Mouse (Mus musculus): Measurements from ENCODE around the gene Unc80.

The Unc80 gene

DNA sequence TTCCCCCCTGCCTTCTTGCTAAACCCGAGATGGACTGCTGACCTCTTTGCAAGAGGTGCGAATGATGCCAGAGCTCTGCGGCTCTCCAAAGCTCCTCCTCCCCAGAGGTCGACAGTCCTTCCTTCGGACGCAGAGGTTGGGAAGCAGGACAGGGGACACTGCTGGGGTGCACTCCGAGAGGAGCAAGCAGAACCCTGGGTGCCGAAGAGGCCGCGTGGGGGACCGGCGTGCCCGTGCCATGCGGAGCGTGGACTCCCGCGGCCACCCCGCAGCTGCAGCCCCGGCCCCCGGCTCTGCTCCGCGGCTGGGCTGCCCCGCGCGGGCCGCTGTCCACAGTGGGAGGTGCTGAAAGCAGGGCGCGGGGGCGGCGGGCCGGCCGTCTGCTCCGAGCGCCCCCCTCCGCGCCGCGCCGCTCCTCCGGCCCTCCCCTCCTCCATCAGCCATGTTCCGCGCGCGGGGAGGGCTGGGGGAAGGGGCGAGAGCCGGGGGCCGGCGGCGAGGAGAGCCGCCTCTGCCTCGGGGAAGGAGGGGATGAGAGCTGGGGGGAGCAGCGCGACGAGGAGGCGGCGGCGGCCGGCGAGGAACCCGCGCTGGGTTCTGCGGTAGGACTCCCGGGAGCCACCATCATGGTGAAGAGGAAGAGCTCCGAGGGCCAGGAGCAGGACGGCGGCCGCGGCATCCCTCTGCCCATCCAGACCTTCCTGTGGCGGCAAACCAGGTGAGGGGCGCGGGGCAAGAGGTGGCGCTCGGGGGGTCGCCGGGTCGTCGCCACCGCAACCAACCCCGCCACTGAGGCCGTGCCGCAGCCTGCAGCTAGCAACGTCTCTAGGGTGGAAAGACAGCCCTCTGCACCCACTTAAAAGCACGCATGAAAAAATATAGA, at the start of gene Unc80:
Gene Unc80 (plus strand): TSS at position 547 of the 883 bp plus-strand sequence.
- in situ Hi-C loops (cut with MboI, MseI): no loop called here

DNA sequence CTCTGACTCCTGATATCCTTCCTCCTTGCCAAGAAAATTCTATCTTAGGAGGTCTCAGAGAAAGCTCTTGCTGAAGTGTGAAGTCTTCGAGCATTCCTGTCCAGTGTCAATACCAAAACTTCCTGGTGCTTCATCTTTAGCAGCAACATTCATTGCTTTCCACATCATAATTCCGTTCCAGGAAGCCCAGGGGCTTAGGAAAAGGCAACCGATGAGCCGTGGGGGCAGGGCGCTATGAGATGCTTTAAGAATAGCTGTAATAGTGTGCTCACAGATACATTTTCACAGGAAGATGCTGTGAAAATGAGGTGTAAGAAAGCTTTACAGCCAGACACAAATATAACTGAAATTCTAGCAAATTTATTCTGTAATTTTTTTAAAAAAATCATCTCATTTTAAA, 42.1 kb upstream of the Unc80 start:
- in situ Hi-C loops (cut with MboI, MseI): no loop called here

DNA sequence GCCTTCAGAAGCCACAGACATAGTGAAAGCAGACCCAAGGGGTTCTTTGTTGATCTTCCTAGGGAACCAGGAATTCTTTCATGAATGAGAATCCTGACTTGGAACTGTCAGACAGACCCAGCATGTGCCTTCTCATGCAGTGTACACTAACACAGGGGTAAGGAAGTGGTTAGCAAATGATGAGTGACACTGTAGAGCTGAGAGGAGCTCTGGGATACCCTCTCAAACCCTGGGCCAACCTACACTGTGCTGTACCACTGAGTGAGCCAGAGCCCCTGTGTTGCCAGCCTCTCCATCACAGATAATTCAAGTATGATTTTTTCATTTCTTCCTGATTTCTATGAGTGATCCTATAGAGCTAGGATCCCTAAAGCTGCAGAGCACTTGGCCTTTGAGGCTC, 37.2 kb upstream of the Unc80 start:
- in situ Hi-C loops (cut with MboI, MseI): no loop called here

GRCm38 (mm10) chr1:66431472-66431871, 36.7 kb upstream of the Unc80 start:
- in situ Hi-C loops (cut with MboI, MseI): no loop called here

DNA sequence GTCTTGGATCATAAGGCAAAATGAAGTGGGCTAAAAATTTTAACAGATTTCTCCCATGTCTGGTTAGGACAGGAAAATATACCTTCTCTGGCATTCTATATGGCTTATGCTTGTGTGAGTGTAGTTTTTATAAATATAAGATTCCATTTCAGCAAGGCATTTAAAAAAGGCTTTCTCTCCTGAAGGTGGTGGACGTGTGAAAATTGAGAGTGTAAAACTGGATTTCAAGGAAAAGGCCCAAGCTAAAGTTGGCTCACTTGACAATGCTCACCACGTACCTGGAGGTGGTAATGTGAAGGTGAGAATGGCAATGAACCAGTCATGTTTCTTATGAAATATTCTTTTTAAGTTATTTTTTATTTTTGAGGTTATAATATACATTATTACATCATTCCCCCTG, 30.1 kb upstream of the Unc80 start:
- in situ Hi-C loops (cut with MboI, MseI): no loop called here

DNA sequence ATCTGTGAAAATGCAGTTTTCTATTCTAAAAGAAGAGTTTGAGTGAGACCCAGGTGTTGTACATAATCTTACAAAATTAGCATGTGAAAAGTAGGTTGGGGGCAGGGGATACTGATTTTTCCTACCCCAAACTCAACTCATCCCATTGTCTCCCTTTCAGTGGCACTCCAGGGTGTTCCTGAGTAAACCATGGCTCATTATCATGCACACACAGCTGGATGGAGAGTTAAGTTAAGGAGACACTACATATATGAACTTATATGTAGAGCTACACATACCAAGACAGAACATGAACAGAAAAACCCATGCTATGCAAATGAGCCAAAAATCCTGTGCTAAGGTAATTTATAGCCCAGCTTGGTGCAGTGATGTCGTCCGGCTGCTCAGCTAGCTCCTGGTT, 25.2 kb upstream of the Unc80 start:
- in situ Hi-C loops (cut with MboI, MseI): no loop called here

DNA sequence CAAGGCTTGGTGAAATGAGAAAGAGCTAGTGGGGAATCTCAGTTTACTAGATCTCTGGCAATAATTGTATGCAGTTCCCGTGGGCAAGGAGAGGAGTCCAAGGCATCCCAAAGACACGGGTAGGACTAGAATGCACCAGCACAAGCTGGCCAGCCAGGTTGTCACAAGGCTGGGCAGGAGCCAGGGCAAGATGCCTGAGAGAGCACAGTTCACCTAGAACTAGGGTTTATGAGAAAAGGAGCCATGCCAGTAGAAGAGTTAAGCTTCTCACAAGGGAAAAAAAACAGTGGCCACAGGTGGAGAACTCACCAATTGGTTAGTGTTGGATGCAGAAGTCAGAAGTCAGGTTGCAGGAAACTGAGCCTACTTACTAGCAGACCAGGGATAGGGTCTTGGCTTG, 18.7 kb upstream of the Unc80 start:
- in situ Hi-C loops (cut with MboI, MseI): no loop called here

DNA sequence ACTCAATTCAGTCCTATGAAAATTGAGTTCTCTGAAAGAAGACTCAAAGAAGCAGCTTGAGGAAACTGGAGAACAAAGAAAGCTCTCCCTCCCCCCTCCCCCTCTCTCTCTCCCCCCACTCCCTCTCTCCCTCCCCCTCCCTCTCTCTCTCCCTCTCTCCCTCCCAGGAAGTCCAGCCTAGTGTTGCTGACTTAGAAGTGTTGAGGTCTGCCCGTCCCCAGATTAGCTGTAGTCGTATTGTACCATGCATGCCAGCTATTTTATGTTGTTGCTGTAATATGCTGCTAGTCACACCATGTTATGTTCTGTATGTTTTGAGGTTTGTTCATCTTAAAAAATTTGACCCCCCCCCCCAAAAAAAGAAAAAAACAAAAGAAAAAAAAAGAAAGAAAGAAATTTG, 11.6 kb upstream of the Unc80 start:
- in situ Hi-C loops (cut with MboI, MseI): no loop called here

GRCm38 (mm10) chr1:66457747-66458146, 10.4 kb upstream of the Unc80 start:
- in situ Hi-C loops (cut with MboI, MseI): no loop called here

DNA sequence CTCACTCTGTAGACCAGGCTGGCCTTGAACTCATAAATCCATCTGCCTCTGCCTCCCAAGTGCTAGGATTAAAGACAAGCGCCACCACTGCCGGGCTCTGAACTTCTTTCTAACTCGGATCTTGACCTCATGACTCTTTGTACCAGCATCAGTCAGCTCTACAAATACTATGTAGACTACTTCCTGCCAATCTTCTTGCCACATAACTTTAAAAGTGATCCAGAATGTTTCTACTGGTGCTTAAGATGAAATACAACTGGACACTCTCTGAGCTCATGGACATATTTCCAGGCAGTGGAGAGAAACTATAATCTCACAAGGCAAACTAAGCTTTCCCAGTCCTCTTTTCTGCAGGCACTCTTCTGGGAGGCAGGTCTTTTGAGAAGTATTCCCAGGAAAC, 8.8 kb upstream of the Unc80 start:
- in situ Hi-C loops (cut with MboI, MseI): no loop called here

DNA sequence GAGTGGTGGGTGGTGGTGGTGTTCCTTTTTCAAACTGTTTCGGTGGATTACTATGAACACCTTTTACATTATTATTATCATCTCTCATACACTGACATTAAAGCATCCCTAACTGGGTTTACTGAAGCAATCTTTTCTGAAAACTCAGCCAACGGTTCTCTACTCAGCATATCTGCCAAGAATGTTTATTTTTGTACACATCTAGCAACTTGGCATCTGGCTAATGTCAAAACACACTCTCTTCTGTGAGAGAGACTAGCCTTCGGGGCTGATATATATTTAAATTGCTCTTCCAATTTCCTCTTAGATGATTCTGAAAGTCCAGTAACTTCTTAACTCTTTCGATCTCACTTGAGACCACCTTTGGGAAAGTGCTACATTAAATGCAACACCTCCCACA, 7.3 kb upstream of the Unc80 start:
- in situ Hi-C loops (cut with MboI, MseI): no loop called here

DNA sequence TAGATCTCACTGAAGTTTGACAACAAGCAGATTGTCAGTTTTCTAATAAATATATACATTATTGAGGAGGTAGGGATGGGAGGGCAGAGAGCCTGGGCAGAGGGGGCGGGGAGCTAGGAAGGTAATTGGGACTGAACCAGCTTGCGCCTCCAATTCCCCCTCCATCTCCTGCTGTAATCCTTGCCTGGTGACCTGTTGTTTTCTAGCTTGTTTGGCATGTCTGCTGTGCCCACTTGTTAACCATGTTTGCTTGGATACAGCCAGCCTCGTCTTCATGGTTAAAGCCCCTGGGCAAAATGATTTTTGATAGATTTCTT, 495 bp downstream of the Unc80 start:
- in situ Hi-C loops (cut with MboI, MseI): no loop called here

DNA sequence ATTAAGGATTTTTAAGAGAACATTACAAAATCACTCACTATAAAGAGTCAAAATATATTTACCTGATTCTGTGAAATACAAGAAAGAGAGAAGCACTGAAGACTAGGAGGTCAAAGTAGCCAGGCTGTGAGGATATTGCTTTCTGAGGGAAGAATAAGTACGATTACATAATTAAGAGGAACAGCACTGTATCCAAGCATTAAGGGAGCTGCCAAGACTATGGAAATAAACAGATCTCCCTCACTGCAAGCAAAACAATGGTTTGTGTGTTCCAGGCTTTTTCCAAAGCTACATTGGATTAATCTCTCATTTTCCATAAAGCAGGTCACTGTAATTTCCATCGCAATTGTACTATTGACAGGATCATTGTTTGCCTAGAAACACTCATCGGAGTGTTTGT, 14.6 kb downstream of the Unc80 start:
- in situ Hi-C loops (cut with MboI, MseI): loop anchor here (10.0 kb wide), 1 partner anchor 612 kb away; no protein-coding TSS in a partner anchor

DNA sequence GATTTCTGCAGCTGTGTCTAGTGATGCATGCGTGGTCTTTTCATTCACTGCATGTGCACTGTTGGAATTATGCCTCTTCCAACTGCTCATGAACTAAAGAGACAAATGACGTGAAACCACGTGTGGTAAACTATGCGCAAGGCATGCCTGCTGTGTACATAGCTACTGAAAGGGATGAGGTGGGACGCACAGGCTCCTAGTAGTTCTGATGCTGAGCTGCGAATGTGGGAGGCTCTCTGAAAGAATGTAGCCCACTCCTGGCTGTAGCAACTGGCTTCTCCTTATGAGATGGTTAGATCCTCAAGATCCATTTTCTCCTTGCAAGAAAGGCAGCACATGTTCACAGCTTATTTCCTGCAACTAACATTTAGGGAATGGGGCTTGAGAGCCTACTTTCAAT, 24.9 kb downstream of the Unc80 start:
- in situ Hi-C loops (cut with MboI, MseI): no loop called here

DNA sequence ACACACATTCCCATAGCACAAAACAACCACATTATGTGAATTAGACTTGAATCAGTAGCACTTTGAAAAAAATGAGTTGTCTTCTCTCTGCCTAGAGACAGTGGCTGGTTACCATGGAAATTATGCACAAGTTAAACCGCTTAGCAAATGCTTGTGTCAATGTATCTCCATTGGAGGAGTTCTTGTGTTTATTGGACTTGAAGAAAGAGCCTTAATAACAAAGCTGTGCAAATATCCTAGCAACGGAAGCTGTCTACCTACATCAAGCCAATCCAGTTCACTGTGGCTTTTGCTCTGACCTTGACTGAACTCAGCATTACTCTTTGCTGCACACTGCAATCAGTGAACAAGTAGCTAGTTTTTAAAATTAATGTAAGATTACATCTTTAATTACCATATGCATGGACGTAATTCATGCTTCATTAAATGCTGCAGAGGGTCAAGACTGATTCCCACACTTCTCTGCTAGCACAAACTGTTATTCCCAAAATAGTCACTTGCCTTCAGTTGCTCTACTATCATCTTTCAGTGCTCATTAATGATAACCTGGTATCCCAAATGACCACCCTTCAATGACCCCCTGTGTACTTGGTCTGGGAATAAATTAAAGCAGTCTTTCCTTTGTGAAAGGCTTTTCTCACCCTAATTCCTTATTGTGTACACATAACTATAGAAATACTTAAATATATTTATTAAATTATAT, 27.3 kb downstream of the Unc80 start:
- in situ Hi-C loops (cut with MboI, MseI): no loop called here

GRCm38 (mm10) chr1:66550812-66551211, 82.6 kb downstream of the Unc80 start:
- in situ Hi-C loops (cut with MboI, MseI): no loop called here

- in situ Hi-C loops (cut with MboI, MseI): no loop called here
These were observed 84.3 kb downstream of the Unc80 start for GRCm38 (mm10) chr1:66552396-66552966.

- in situ Hi-C loops (cut with MboI, MseI): no loop called here
These were observed 93.6 kb downstream of the Unc80 start for GRCm38 (mm10) chr1:66561636-66562270.

DNA sequence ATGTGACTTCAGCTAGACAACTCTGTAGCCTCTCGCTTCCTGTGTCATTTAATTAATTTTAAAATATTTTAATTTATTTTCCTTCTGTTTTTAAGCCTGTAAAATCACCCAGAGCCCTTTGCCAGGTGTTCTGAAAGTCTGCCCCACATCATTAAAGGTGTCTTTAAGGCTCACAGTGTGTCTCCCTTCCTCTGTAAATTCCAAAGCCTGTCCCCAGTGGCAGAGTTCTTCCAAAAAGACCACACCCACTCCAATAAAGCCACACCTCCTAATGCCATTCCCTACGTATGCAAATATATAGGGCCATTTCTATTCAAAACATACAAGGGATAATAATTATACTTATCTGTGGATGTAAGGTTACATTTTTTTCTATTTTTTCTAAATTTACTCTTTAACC, 94.2 kb downstream of the Unc80 start:
- in situ Hi-C loops (cut with MboI, MseI): no loop called here

DNA sequence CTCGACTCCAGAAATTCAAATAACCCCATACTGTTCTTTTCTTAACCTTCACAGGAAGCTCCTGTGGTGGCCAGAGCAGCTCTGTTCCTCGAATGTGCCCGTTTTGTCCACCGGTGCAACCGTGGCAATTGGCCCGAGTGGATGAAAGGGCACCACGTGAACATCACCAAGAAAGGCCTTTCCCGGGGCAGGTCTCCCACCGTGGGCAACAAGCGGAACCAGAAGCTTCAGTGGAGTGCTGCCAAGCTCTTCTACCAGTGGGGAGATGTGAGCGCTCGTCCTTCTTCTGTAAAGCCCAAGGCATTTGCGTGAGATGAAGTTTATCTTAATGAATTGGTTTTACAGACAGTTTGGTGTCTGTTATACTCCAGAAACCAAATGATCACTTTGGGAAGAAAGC, 101.6 kb downstream of the Unc80 start:
- in situ Hi-C loops (cut with MboI, MseI): no loop called here

DNA sequence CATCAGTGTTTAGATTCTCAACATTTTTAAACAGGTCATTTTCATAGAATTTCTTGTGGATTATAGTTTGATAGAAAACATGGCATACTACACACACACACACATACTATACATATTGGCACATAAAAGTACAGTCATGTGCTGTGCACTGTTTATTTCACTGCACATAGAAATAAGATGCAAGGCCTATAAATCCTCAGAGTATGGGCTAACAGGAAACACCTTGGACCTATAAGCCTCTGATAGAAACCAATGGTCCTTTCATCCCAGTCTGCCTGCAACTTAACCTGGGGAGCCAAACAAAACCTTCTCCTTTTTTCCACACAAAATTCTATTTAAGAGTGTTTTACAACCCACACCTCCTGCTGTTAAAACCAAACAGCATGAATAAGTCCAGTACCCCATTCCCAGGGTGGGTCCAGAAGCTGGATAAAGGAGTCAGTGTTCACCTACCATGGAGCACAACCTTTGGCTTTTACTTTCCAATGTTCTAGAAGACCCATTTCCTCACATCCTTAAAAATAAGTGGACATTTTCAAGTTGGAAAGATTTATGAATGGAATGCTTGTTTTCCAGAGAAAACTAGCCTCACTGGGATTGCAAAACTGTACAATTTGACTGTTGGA, 129.1 kb downstream of the Unc80 start:
- in situ Hi-C loops (cut with MboI, MseI): no loop called here

DNA sequence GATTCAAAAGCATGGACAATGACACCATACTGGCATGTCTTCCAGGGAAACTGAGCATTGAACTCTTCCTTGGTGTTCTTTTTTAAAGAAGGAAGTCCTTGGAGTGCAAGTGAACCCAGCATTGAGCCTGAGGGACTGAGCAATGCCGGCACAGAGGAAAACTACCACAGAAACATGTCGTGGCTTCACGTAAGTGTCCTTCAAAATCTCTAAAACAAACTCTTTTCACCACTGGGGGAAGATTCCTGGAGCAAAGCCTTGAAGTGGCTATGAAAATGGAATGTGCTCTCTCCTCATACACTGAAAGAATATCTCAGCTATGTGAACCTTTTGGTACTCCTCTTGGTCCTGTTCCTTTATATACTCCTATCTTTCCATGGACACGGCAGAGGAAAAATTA, 140.1 kb downstream of the Unc80 start:
- in situ Hi-C loops (cut with MboI, MseI): no loop called here
